Mouse (Mus musculus) MEL (cell line): ENCODE data around the gene Pdk2. TPM values are rescaled to one million over a fixed set of nuclear protein-coding genes. Genes with fewer than 3 reads are reported as not detected.

Source experiments
- DNase-seq: peaks from one replicate; pipeline ENCODE4 v3.0.0; 2011; ENCODE audit warnings: low read depth, low spot score
- H3K27ac ChIP-seq: 2 replicates; pipeline ENCODE4 v1.5.1; 2012; ENCODE audit warnings: low read depth, mild to moderate bottlenecking, control low read depth, low read length, moderate library complexity; ENCODE audit not compliant: control insufficient read depth
- H3K27me3 ChIP-seq, 2 experiments: fragments of 150-350 bp in 1 of 2; sonication (generic) in 1 of 2; 2 replicates each; pipeline ENCODE4 v1.6.1; 2012; ENCODE audit warnings: low read length in 2 of 2, mild to moderate bottlenecking in 2 of 2, improper control_type of control experiment in 1 of 2, moderate library complexity in 1 of 2; ENCODE audit not compliant: insufficient read depth in 2 of 2, control insufficient read depth in 1 of 2
- H3K36me3 ChIP-seq, 2 experiments: 2 replicates each; pipeline ENCODE4 v1.6.1; 2012 to 2014; ENCODE audit warnings: low read length in 2 of 2, improper control_type of control experiment in 1 of 2, inconsistent platforms in 1 of 2, mild to moderate bottlenecking in 1 of 2; ENCODE audit not compliant: insufficient read depth in 2 of 2, control insufficient read depth in 1 of 2
- H3K4me1 ChIP-seq, 2 experiments: fragments of 150-350 bp in 1 of 2; sonication (generic) in 1 of 2; 2 replicates each; pipeline ENCODE4 v1.6.1; 2012; ENCODE audit warnings: low read length in 2 of 2, improper control_type of control experiment in 1 of 2, mild to moderate bottlenecking in 1 of 2; ENCODE audit not compliant: insufficient read depth in 2 of 2, control insufficient read depth in 1 of 2
- H3K4me3 ChIP-seq, 2 experiments: fragments of 150-350 bp in 1 of 2; sonication (generic) in 1 of 2; 2 replicates each; pipeline ENCODE4 v1.5.1; 2012; ENCODE audit warnings: low read depth in 2 of 2, low read length in 2 of 2, mild to moderate bottlenecking in 2 of 2, moderate library complexity in 2 of 2, control low read depth in 1 of 2, improper control_type of control experiment in 1 of 2; ENCODE audit not compliant: control insufficient read depth in 1 of 2, insufficient read depth in 1 of 2
- H3K79me2 ChIP-seq: 2 replicates; pipeline ENCODE4 v1.6.1; 2012; ENCODE audit warnings: mild to moderate bottlenecking, low read length, moderate library complexity; ENCODE audit not compliant: control insufficient read depth, poor library complexity, insufficient read depth
- H3K9ac ChIP-seq: 2 replicates; pipeline ENCODE4 v1.6.1; 2012; ENCODE audit warnings: low read depth, mild to moderate bottlenecking, control low read depth, low read length, moderate library complexity; ENCODE audit not compliant: control insufficient read depth, poor library complexity, severe bottlenecking
- H3K9me3 ChIP-seq: fragments of 150-350 bp; sonication (generic); replicated peaks from 2 replicates; pipeline ENCODE4 v1.6.1; 2012; ENCODE audit warnings: mild to moderate bottlenecking, low read length, improper control_type of control experiment, moderate library complexity; ENCODE audit not compliant: insufficient read depth
- CHD1 ChIP-seq: IDR thresholded peaks from 2 replicates; pipeline ENCODE4 v1.6.1; 2012; ENCODE audit warnings: low read depth, mild to moderate bottlenecking, inconsistent platforms, low read length, improper control_type of control experiment
- CHD2 ChIP-seq: IDR thresholded peaks from 2 replicates; pipeline ENCODE4 v1.6.1; 2011; ENCODE audit warnings: low read length, improper control_type of control experiment
- CTCF ChIP-seq, 3 experiments: IDR thresholded peaks in 2 of 3; conservative IDR thresholded peaks in 1 of 3; 2 replicates each; pipeline ENCODE4 v1.5.1; 2011 to 2012; ENCODE audit warnings: low read length in 3 of 3, low read depth in 2 of 3, mild to moderate bottlenecking in 2 of 3, improper control_type of control experiment in 1 of 3, inconsistent platforms in 1 of 3, mixed read lengths in 1 of 3, moderate library complexity in 1 of 3; ENCODE audit not compliant: control insufficient read depth in 1 of 3, insufficient read depth in 1 of 3, poor library complexity in 1 of 3, severe bottlenecking in 1 of 3
- E2F4 ChIP-seq: IDR thresholded peaks from 2 replicates; pipeline ENCODE4 v1.6.1; 2011; ENCODE audit warnings: low read depth, low read length, improper control_type of control experiment, borderline replicate concordance
- EP300 ChIP-seq, 2 experiments: IDR thresholded peaks; 2 replicates each; pipeline ENCODE4 v1.6.1; 2011; ENCODE audit warnings: improper control_type of control experiment in 2 of 2, low read length in 2 of 2, low read depth in 1 of 2, mild to moderate bottlenecking in 1 of 2
- GABPA ChIP-seq: IDR thresholded peaks from 2 replicates; pipeline ENCODE4 v1.6.1; 2012; ENCODE audit warnings: low read depth, mild to moderate bottlenecking, inconsistent platforms, low read length, improper control_type of control experiment, moderate library complexity
- GATA1 ChIP-seq: IDR thresholded peaks from 2 replicates; pipeline ENCODE4 v1.6.1; 2011; ENCODE audit warnings: low read depth, low read length, improper control_type of control experiment
- KAT2A ChIP-seq: conservative IDR thresholded peaks from 2 replicates; pipeline ENCODE4 v1.6.1; 2012; ENCODE audit warnings: low read depth, low read length, improper control_type of control experiment, inconsistent platforms
- MAFK ChIP-seq: IDR thresholded peaks from 2 replicates; pipeline ENCODE4 v1.6.1; 2011; ENCODE audit warnings: low read depth, mild to moderate bottlenecking, low read length, improper control_type of control experiment, borderline replicate concordance
- MAX ChIP-seq: IDR thresholded peaks from 2 replicates; pipeline ENCODE4 v1.6.1; 2011; ENCODE audit warnings: low read length, improper control_type of control experiment
- MAZ ChIP-seq: IDR thresholded peaks from 2 replicates; pipeline ENCODE4 v1.6.1; 2012; ENCODE audit warnings: low read depth, mild to moderate bottlenecking, inconsistent platforms, low read length, improper control_type of control experiment
- MYC ChIP-seq: IDR thresholded peaks from 2 replicates; pipeline ENCODE4 v1.6.1; 2011; ENCODE audit warnings: low read depth, mild to moderate bottlenecking, low read length, improper control_type of control experiment, moderate library complexity
- NELFE ChIP-seq: IDR thresholded peaks from 2 replicates; pipeline ENCODE4 v1.6.1; 2011; ENCODE audit warnings: low read depth, low read length, improper control_type of control experiment
- POLR2AphosphoS2 ChIP-seq: IDR thresholded peaks from 2 replicates; pipeline ENCODE4 v1.6.1; 2011; ENCODE audit warnings: low read length, improper control_type of control experiment
- POLR2AphosphoS5 ChIP-seq: IDR thresholded peaks from 2 replicates; pipeline ENCODE4 v1.6.1; 2012; ENCODE audit warnings: low read depth, borderline replicate concordance, mild to moderate bottlenecking, inconsistent platforms, low read length, moderate library complexity, mixed read lengths
- RAD21 ChIP-seq: IDR thresholded peaks from 2 replicates; pipeline ENCODE4 v1.6.1; 2011; ENCODE audit warnings: mild to moderate bottlenecking, low read depth, low read length, improper control_type of control experiment
- RCOR1 ChIP-seq: IDR thresholded peaks from 2 replicates; pipeline ENCODE4 v1.6.1; 2012; ENCODE audit warnings: low read depth, mild to moderate bottlenecking, inconsistent platforms, low read length, improper control_type of control experiment
- SIN3A ChIP-seq: IDR thresholded peaks from 2 replicates; pipeline ENCODE4 v1.6.1; 2012; ENCODE audit warnings: low read length, improper control_type of control experiment, inconsistent platforms
- TAL1 ChIP-seq: IDR thresholded peaks from 2 replicates; pipeline ENCODE4 v1.6.1; 2012; ENCODE audit warnings: mild to moderate bottlenecking, inconsistent platforms, low read length, moderate library complexity, mixed read lengths
- TBP ChIP-seq: IDR thresholded peaks from 2 replicates; pipeline ENCODE4 v1.8.0; 2011; ENCODE audit warnings: low read depth, low read length, improper control_type of control experiment
- TCF12 ChIP-seq: IDR thresholded peaks from 2 replicates; pipeline ENCODE4 v1.6.1; 2014; ENCODE audit warnings: low read depth, mild to moderate bottlenecking, inconsistent platforms, low read length, improper control_type of control experiment, moderate library complexity
- USF2 ChIP-seq, 2 experiments: IDR thresholded peaks; 2 replicates each; pipeline ENCODE4 v1.6.1; 2011 to 2012; ENCODE audit warnings: improper control_type of control experiment in 2 of 2, low read length in 2 of 2, borderline replicate concordance in 1 of 2, inconsistent platforms in 1 of 2, low read depth in 1 of 2, mild to moderate bottlenecking in 1 of 2; ENCODE audit not compliant: insufficient read depth in 1 of 2
- ZC3H11A ChIP-seq: IDR thresholded peaks from 2 replicates; pipeline ENCODE4 v1.6.1; 2012; ENCODE audit warnings: low read depth, mild to moderate bottlenecking, inconsistent platforms, low read length, improper control_type of control experiment
- ZMIZ1 ChIP-seq: IDR thresholded peaks from 2 replicates; pipeline ENCODE4 v1.6.1; 2012; ENCODE audit warnings: low read depth, mild to moderate bottlenecking, inconsistent platforms, low read length, improper control_type of control experiment, moderate library complexity
- ZNF384 ChIP-seq: IDR thresholded peaks from 2 replicates; pipeline ENCODE4 v1.6.1; 2012; ENCODE audit warnings: low read depth, mild to moderate bottlenecking, inconsistent platforms, low read length, improper control_type of control experiment
- polyA plus RNA-seq, 2 experiments: library from polyadenylated mRNA; stranded (reverse) in 1 of 2; unstranded in 1 of 2; fragments of >175 nt in 1 of 2; fragments of >200 nt in 1 of 2; gene quantifications; 2 replicates each; pipeline versions ENCODE4 v1.2.1 to v1.2.4; 2012; ENCODE audit warnings: low replicate concordance in 2 of 2, low read depth in 1 of 2; ENCODE audit not compliant: insufficient read length in 2 of 2, insufficient read depth in 1 of 2, missing spikeins in 1 of 2
- total RNA-seq: library from RNA; depleted of rRNA; stranded (reverse); fragments of 300-350 nt; gene quantifications from 2 replicates; pipeline ENCODE4 v1.2.3, GENCODE M21; 2012

Pdk2 gene
- total and polyA plus RNA-seq, 3 experiments, result 0.81 to 8.0 TPM; not detected in 1

GRCm38 (mm10) chr11:95027850-95028470 is 13.2 kb downstream of the Pdk2 start:
- no peak for DNase-seq
- TF ChIP-seq MAZ, result no peak
- TF ChIP-seq MAFK, result no peak
- TF ChIP-seq KAT2A, result no peak
- TF ChIP-seq ZNF384, result no peak
- TF ChIP-seq ZMIZ1, result no peak
- TF ChIP-seq EP300 (IDR thresholded peaks at IDR 0.05; ENCODE audit: low read depth in 1 of 2, low read length in 2 of 2), result no peak
- TF ChIP-seq NELFE, result no peak
- TF ChIP-seq GABPA, result no peak
- TF ChIP-seq RCOR1, result no peak
- Histone ChIP-seq H3K27ac (no peak overlapping the region), H3K79me2 (no peaks in the 10 kb centered on the region), H3K4me3 (no peak overlapping the region), H3K9ac (no peak overlapping the region), H3K9me3 (no peaks in the 10 kb centered on the region), H3K27me3 (no peaks in the 10 kb centered on the region), H3K4me1 (no peaks in the 10 kb centered on the region), H3K36me3 (no peaks in the 10 kb centered on the region)

GRCm38 (mm10) chr11:95026849-95027248 is 14.3 kb downstream of the Pdk2 start:
- no peaks in the 10 kb centered on the region for H3K79me2 ChIP-seq
- no peak overlapping the region for H3K4me3 ChIP-seq
- TF ChIP-seq NELFE (no peak), POLR2AphosphoS2 (peak; percentile 7; the same call in 1 of the 2 replicates)
- no peaks in the 10 kb centered on the region for H3K27me3 ChIP-seq
- H3K4me1 ChIP-seq, result no peaks in the 10 kb centered on the region
- H3K9ac ChIP-seq, result no peak overlapping the region
- DNase-seq, result no peak
- H3K36me3 ChIP-seq, result no peaks in the 10 kb centered on the region
- no peak overlapping the region for H3K27ac ChIP-seq
- H3K9me3 ChIP-seq, result no peaks in the 10 kb centered on the region

GRCm38 (mm10) chr11:95026090-95026542 is 15.0 kb downstream of the Pdk2 start:
- Histone ChIP-seq H3K27me3 (no peaks in the 10 kb centered on the region), H3K36me3 (no peaks in the 10 kb centered on the region), H3K9me3 (no peaks in the 10 kb centered on the region), H3K79me2 (no peaks in the 10 kb centered on the region), H3K27ac (no peak overlapping the region), H3K4me3 (no peak overlapping the region), H3K9ac (no peak overlapping the region), H3K4me1 (no peaks in the 10 kb centered on the region)
- no peak for DNase-seq
- TF ChIP-seq CTCF (IDR thresholded peaks at IDR 0.05 in 2 of 3, conservative IDR thresholded peaks at IDR 0.05 in 1 of 3; ENCODE audit: control insufficient read depth in 1 of 3, insufficient read depth in 1 of 3, low read depth in 2 of 3, low read length in 3 of 3, poor library complexity in 1 of 3, severe bottlenecking in 1 of 3) (no peak), NELFE (no peak), POLR2AphosphoS2 (peak; percentile 46; the same call in 1 of the 2 replicates), MAX (no peak), MAFK (no peak), MYC (no peak), MAZ (0 out of 2 replicates have a peak, but pooled peaks have one; percentile 29), CHD1 (no peak), TBP (no peak), ZMIZ1 (peak; percentile 71; the same call in 1 of the 2 replicates), USF2 (IDR thresholded peaks at IDR 0.05; ENCODE audit: borderline replicate concordance in 1 of 2, insufficient read depth in 1 of 2, low read depth in 1 of 2, low read length in 2 of 2) (no peak), E2F4 (no peak), POLR2AphosphoS5 (0 out of 2 replicates have a peak, but pooled peaks have one; percentile 31), RAD21 (no peak), TCF12 (no peak), TAL1 (no peak), RCOR1 (no peak), ZC3H11A (no peak), CHD2 (no peak), GABPA (no peak), GATA1 (no peak), SIN3A (no peak)
